In the genomic region with DNA sequence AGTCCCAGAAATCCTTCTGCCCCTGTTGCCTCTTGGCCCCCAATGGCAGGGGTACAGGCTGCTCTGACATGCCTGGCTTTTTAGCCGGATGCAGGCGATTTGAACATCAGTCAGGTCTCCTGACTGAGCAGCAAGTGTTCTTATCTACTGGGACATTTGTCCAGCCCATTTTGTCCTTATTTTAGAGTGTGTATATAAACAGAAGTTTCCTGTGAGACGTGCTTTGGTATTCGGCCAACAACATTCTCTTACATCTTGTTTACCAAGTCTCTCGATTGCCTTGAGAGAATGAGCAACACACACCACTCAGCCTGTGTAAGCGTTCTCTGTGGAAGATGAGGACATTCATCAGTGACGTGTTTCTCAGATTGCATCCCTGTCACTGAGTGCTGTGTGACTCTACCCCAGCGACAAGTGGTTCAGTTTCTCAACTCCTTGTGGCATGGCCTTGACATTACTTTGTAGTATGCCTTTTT, we compare ENCODE assay signal across 11 mouse cellular contexts. TPM values are rescaled to one million over a fixed set of nuclear protein-coding genes. Genes with fewer than 3 reads are reported as not detected.
DNase-seq lines count a peak whose midpoint lies in the region; ATAC-seq lines count a peak whose summit lies in the region.
"Had no signal": no experiment of that assay in that cellular context is flagged by ENCODE, and none has a peak within 500 bp of the region (broad histone marks: within the 10 kb centered on the region; RNA-seq: fewer than 3 reads in every experiment).

No protein-coding gene starts in this region.

- no peak overlapping the region for H3K4me3 ChIP-seq in forebrain, embryonic 14.5 days (ENCODE audit: low read depth, low read length)
- no peak overlapping the region for H3K4me3 ChIP-seq in forebrain, embryonic 10.5 days
- no peak overlapping the region for H3K4me3 ChIP-seq in liver, embryonic 16.5 days (ENCODE audit: low read depth, low read length)
- no peak overlapping the region for H3K4me3 ChIP-seq in liver, embryonic 11.5 days (ENCODE audit: low read depth, low read length)
- no peak overlapping the region for H3K4me3 ChIP-seq in intestine, embryonic 16.5 days (ENCODE audit: low read length)
- H3K4me3 ChIP-seq in stomach, embryonic 16.5 days (replicated peaks; ENCODE audit: low read length): no peak overlapping the region
- H3K4me3 ChIP-seq: erythroblast, embryonic 14.5 days; midbrain, embryonic 10.5 days had no signal

- no peaks in the 10 kb centered on the region for H3K27me3 ChIP-seq in forebrain, embryonic 14.5 days (replicated peaks; ENCODE audit: control insufficient read depth, insufficient read depth, low read length)
- H3K27me3 ChIP-seq in forebrain, embryonic 10.5 days (ENCODE audit: poor library complexity, severe bottlenecking): no peaks in the 10 kb centered on the region
- H3K27me3 ChIP-seq in liver, embryonic 16.5 days (ENCODE audit: control insufficient read depth, insufficient read depth, low read depth, low read length): no peaks in the 10 kb centered on the region
- no peaks in the 10 kb centered on the region for H3K27me3 ChIP-seq in liver, embryonic 11.5 days (replicated peaks; ENCODE audit: control insufficient read depth, insufficient read depth, low read length)
- H3K27me3 ChIP-seq in intestine, embryonic 16.5 days (replicated peaks; ENCODE audit: control insufficient read depth, insufficient read depth, low read length): no peaks in the 10 kb centered on the region
- H3K27me3 ChIP-seq in stomach, embryonic 16.5 days (ENCODE audit: control insufficient read depth, insufficient read depth, low read length): no peaks in the 10 kb centered on the region

- H3K36me3 ChIP-seq in forebrain, embryonic 14.5 days (ENCODE audit: control insufficient read depth, insufficient read depth, low read length): no peaks in the 10 kb centered on the region
- H3K36me3 ChIP-seq in forebrain, embryonic 10.5 days (replicated peaks): no peaks in the 10 kb centered on the region
- H3K36me3 ChIP-seq in liver, embryonic 16.5 days (ENCODE audit: control insufficient read depth, insufficient read depth): no peaks in the 10 kb centered on the region
- no peaks in the 10 kb centered on the region for H3K36me3 ChIP-seq in liver, embryonic 11.5 days (ENCODE audit: control insufficient read depth, insufficient read depth, low read length)
- no peaks in the 10 kb centered on the region for H3K36me3 ChIP-seq in intestine, embryonic 16.5 days (ENCODE audit: control insufficient read depth, insufficient read depth, low read length)
- no peaks in the 10 kb centered on the region for H3K36me3 ChIP-seq in stomach, embryonic 16.5 days (ENCODE audit: control insufficient read depth, insufficient read depth, low read length)
- H3K36me3 ChIP-seq: midbrain, embryonic 10.5 days had no signal

- 79% methylated on average over 8 of the region's 8 CpGs for WGBS in forebrain, embryonic 14.5 days
- WGBS in forebrain, embryonic 10.5 days: 83% methylated on average over 8 of the region's 8 CpGs
- 32% methylated on average over 8 of the region's 8 CpGs for WGBS in liver, embryonic 16.5 days (ENCODE audit: insufficient replicate concordance)
- 56% methylated on average over 8 of the region's 8 CpGs for WGBS in liver, embryonic 11.5 days
- 32% methylated on average over 8 of the region's 8 CpGs for WGBS in intestine, embryonic 16.5 days
- WGBS in stomach, embryonic 16.5 days: 18% methylated on average over 8 of the region's 8 CpGs

- peak; percentile 18 for DNase-seq in forebrain, embryonic 14.5 days (ENCODE audit: low spot score)
- DNase-seq in forebrain, embryonic 10.5 days (ENCODE audit: extremely low spot score, low spot score): no peak
- no peak for DNase-seq in liver, embryonic 11.5 days (ENCODE audit: low spot score)
- DNase-seq in c-Kit-positive CD71-positive TER-119-positive erythroid progenitor cells, embryonic 14.5 days (ENCODE audit: low spot score): no peak
- DNase-seq in left cerebral cortex, adult 18-20 months (ENCODE audit: low spot score in 2 of 2): no peak
- DNase-seq: cerebellum, adult 2 months had no signal

- H3K4me1 ChIP-seq in forebrain, embryonic 14.5 days (ENCODE audit: control insufficient read depth, insufficient read depth, low read length): no peaks in the 10 kb centered on the region
- H3K4me1 ChIP-seq in forebrain, embryonic 10.5 days: peaks cover 5% of the 10 kb centered on the region
- peaks cover 6% of the 10 kb centered on the region for H3K4me1 ChIP-seq in liver, embryonic 16.5 days (ENCODE audit: control insufficient read depth, low read depth, low read length)
- peaks cover 2% of the 10 kb centered on the region; the same call in 1 of the 2 replicates for H3K4me1 ChIP-seq in liver, embryonic 11.5 days (replicated peaks; ENCODE audit: control insufficient read depth, insufficient read depth, low read length)
- H3K4me1 ChIP-seq in intestine, embryonic 16.5 days (ENCODE audit: control insufficient read depth, insufficient read depth, low read length): peaks cover 5% of the 10 kb centered on the region; the same call in 1 of the 2 replicates
- H3K4me1 ChIP-seq in stomach, embryonic 16.5 days (ENCODE audit: control insufficient read depth, insufficient read depth, low read length): no peaks in the 10 kb centered on the region; the same call in 1 of the 2 replicates

- no peak overlapping the region for H3K4me2 ChIP-seq in forebrain, embryonic 14.5 days (ENCODE audit: low read length)
- H3K4me2 ChIP-seq in liver, embryonic 16.5 days (ENCODE audit: low read depth, low read length): no peak overlapping the region
- H3K4me2 ChIP-seq in liver, embryonic 11.5 days: no peak overlapping the region
- no peak overlapping the region for H3K4me2 ChIP-seq in intestine, embryonic 16.5 days (ENCODE audit: low read depth, low read length)
- no peak overlapping the region for H3K4me2 ChIP-seq in stomach, embryonic 16.5 days (ENCODE audit: low read depth, low read length)

- no peaks in the 10 kb centered on the region for H3K9me3 ChIP-seq in forebrain, embryonic 14.5 days (replicated peaks; ENCODE audit: control insufficient read depth, low read length)
- H3K9me3 ChIP-seq in forebrain, embryonic 10.5 days: no peaks in the 10 kb centered on the region
- no peaks in the 10 kb centered on the region for H3K9me3 ChIP-seq in liver, embryonic 16.5 days (replicated peaks; ENCODE audit: control insufficient read depth, low read length)
- H3K9me3 ChIP-seq in liver, embryonic 11.5 days (ENCODE audit: control insufficient read depth, low read length): no peaks in the 10 kb centered on the region
- no peaks in the 10 kb centered on the region for H3K9me3 ChIP-seq in intestine, embryonic 16.5 days (ENCODE audit: control insufficient read depth, low read length)
- H3K9me3 ChIP-seq in stomach, embryonic 16.5 days (replicated peaks; ENCODE audit: control insufficient read depth, low read length): no peaks in the 10 kb centered on the region
- H3K9me3 ChIP-seq: midbrain, embryonic 10.5 days had no signal

- no peak overlapping the region for H3K27ac ChIP-seq in forebrain, embryonic 14.5 days (ENCODE audit: low read depth, low read length)
- no peak overlapping the region for H3K27ac ChIP-seq in forebrain, embryonic 10.5 days
- peak overlapping the region; percentile 55 for H3K27ac ChIP-seq in liver, embryonic 16.5 days (ENCODE audit: low read length)
- H3K27ac ChIP-seq in liver, embryonic 11.5 days (ENCODE audit: low read depth, low read length): no peak overlapping the region
- H3K27ac ChIP-seq in intestine, embryonic 16.5 days (ENCODE audit: low read length): peak overlapping the region; percentile 43; the same call in 1 of the 2 replicates
- peak overlapping the region; percentile 39; the same call in 1 of the 2 replicates for H3K27ac ChIP-seq in stomach, embryonic 16.5 days (ENCODE audit: low read length)
- H3K27ac ChIP-seq: midbrain, embryonic 10.5 days had no signal

- no peak for ATAC-seq in forebrain, embryonic 14.5 days
- peak; percentile 51 for ATAC-seq in liver, embryonic 16.5 days (ENCODE audit: low read depth)
- no peak for ATAC-seq in liver, embryonic 11.5 days (replicated peaks; ENCODE audit: low FRiP score)
- peak; percentile 65 for ATAC-seq in intestine, embryonic 16.5 days
- peak; percentile 47; the same call in 1 of the 2 replicates for ATAC-seq in stomach, embryonic 16.5 days (ENCODE audit: insufficient read depth, low FRiP score)

- no peak overlapping the region for H3K9ac ChIP-seq in forebrain, embryonic 14.5 days (ENCODE audit: low read length)
- H3K9ac ChIP-seq in liver, embryonic 16.5 days (ENCODE audit: low read depth, low read length): no peak overlapping the region
- H3K9ac ChIP-seq in liver, embryonic 11.5 days (ENCODE audit: low read depth, low read length): no peak overlapping the region
- H3K9ac ChIP-seq in intestine, embryonic 16.5 days (ENCODE audit: low read depth, low read length): no peak overlapping the region
- no peak overlapping the region for H3K9ac ChIP-seq in stomach, embryonic 16.5 days (ENCODE audit: low read length)

RNA-seq across cellular contexts. Expression of a gene that starts 5.4 kb away (rescaled TPM):
- polyA plus RNA-seq in forebrain, embryonic 14.5 days (2014; fragmentation: Nextera tagmentation; extraction: Ambion mirVana): 402 and 418 TPM in 2 replicates
- polyA plus RNA-seq in forebrain, embryonic 10.5 days (2016; fragmentation: Nextera tagmentation; extraction: Ambion mirVana): 571 and 588 TPM in 2 replicates
- 167 TPM in 2 replicates for polyA plus RNA-seq in liver, embryonic 16.5 days (2015; fragmentation: Nextera tagmentation; extraction: Ambion mirVana)
- 401 and 428 TPM in 2 replicates for polyA plus RNA-seq in liver, embryonic 11.5 days (2014; fragmentation: Nextera tagmentation; extraction: Ambion mirVana)
- polyA plus RNA-seq in intestine, embryonic 16.5 days (2015; fragmentation: Nextera tagmentation; extraction: Ambion mirVana): 362 and 396 TPM in 2 replicates
- polyA plus RNA-seq in stomach, embryonic 16.5 days (2015; fragmentation: Nextera tagmentation; extraction: Ambion mirVana): 378 and 395 TPM in 2 replicates
- total RNA-seq in left cerebral cortex, adult 18-20 months (2021): 100 to 1,000 TPM; 322 to 329 TPM

RNA-seq across cellular contexts. Expression of a gene that starts 29.9 kb away (rescaled TPM):
- polyA plus RNA-seq in forebrain, embryonic 14.5 days (2014; fragmentation: Nextera tagmentation; extraction: Ambion mirVana): 0.99 and 1.6 TPM in 2 replicates
- polyA plus RNA-seq in forebrain, embryonic 10.5 days (2016; fragmentation: Nextera tagmentation; extraction: Ambion mirVana): 2.8 and 4.2 TPM in 2 replicates
- 1.7 and 2.9 TPM in 2 replicates for polyA plus RNA-seq in liver, embryonic 16.5 days (2015; fragmentation: Nextera tagmentation; extraction: Ambion mirVana)
- polyA plus RNA-seq in liver, embryonic 11.5 days (2014; fragmentation: Nextera tagmentation; extraction: Ambion mirVana): 2.0 and 2.1 TPM in 2 replicates
- 2.1 and 2.4 TPM in 2 replicates for polyA plus RNA-seq in intestine, embryonic 16.5 days (2015; fragmentation: Nextera tagmentation; extraction: Ambion mirVana)
- 3.4 and 3.5 TPM in 2 replicates for polyA plus RNA-seq in stomach, embryonic 16.5 days (2015; fragmentation: Nextera tagmentation; extraction: Ambion mirVana)
- total RNA-seq in left cerebral cortex, adult 18-20 months (2021): 1 to 10 TPM; 1.6 to 3.3 TPM

RNA-seq across cellular contexts. Expression of a gene that starts 43.7 kb away (rescaled TPM):
- polyA plus RNA-seq in forebrain, embryonic 14.5 days (2014; fragmentation: Nextera tagmentation; extraction: Ambion mirVana): 14.0 and 16.4 TPM in 2 replicates
- polyA plus RNA-seq in forebrain, embryonic 10.5 days (2016; fragmentation: Nextera tagmentation; extraction: Ambion mirVana): 6.2 and 7.1 TPM in 2 replicates
- 0.93 and 0.99 TPM in 2 replicates for polyA plus RNA-seq in liver, embryonic 16.5 days (2015; fragmentation: Nextera tagmentation; extraction: Ambion mirVana)
- 1.7 and 1.8 TPM in 2 replicates for polyA plus RNA-seq in liver, embryonic 11.5 days (2014; fragmentation: Nextera tagmentation; extraction: Ambion mirVana)
- 3.4 and 3.8 TPM in 2 replicates for polyA plus RNA-seq in intestine, embryonic 16.5 days (2015; fragmentation: Nextera tagmentation; extraction: Ambion mirVana)
- 3.7 and 4.1 TPM in 2 replicates for polyA plus RNA-seq in stomach, embryonic 16.5 days (2015; fragmentation: Nextera tagmentation; extraction: Ambion mirVana)
- total RNA-seq in left cerebral cortex, adult 18-20 months (2021): 10 to 100 TPM; 59.8 to 63.7 TPM

Comparison
In these comparisons a context has a peak if more than half of its experiments do, and no peak if none do; other contexts are left out.
1. ATAC-seq: peak in liver, embryonic 16.5 days (single experiment), intestine, embryonic 16.5 days (single experiment) and stomach, embryonic 16.5 days (single experiment); none in forebrain, embryonic 14.5 days (single experiment) and liver, embryonic 11.5 days (single experiment).
2. H3K27ac ChIP-seq: peak in liver, embryonic 16.5 days (single experiment), intestine, embryonic 16.5 days (single experiment) and stomach, embryonic 16.5 days (single experiment); none in forebrain, embryonic 14.5 days (single experiment), forebrain, embryonic 10.5 days (single experiment) and liver, embryonic 11.5 days (single experiment).